Mouse (Mus musculus) adrenal gland, adult (tissue): ENCODE results near the gene Gabrg1.

Source experiments
- DNase-seq, 2 experiments: peaks; one replicate each; pipeline ENCODE4 v3.0.0; 2022 to 2023; ENCODE audit warnings: low spot score in 1 of 2; ENCODE audit not compliant: inconsistent age in 2 of 2

The Gabrg1 gene

DNA sequence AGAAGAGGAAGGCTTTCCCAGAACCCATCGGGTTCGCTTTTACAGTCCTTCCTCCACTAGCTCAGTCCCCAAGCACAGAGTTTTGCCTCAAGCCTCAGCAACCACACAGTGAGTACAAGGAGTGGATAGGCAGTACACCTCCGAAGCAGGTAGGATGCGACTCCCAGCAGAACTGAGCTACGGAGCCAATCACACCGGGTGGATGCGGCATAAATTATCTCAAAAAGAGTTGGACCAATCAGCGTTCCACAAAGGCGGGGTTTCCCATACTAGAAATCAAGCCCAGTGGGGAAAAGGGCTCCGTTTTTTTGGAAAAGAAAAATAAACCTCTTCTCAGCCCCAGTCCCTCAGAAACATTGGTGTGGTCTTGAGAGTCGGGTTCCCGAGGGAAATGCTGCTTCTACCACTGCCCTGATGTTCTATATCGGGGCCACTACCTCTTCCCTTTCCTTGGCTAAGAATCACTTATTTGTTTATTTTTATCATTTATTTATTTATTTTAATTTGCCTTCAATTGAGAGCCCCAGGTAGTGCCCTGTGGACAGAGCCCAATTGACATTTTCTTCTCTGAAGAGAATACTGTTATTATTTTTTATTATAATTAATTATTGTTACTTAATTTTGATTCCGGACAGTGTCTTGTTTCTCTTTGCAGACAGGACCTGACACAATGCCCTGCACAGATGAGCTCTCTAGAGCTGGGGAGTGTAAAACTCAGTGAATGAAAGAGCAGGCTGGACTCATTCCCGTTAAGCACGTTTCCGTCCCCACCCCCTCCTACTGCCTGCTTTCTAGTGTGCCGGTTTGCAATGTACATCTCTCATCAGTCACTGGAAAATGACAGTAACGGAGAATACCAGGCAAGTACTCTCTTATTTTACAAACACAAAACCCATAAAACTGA is at the start of gene Gabrg1:
Gabrg1 (minus strand) TSS at position 426 of the 904 bp plus-strand sequence.
- DNase-seq: peak; percentile 9 to 61

GRCm38 (mm10) chr5:70884026-70884425 is 41.6 kb upstream of the Gabrg1 start:
- no peak for DNase-seq

- DNase-seq: no peak
Observed at GRCm38 (mm10) chr5:70870081-70870480, 27.7 kb upstream of the Gabrg1 start.

GRCm38 (mm10) chr5:70843096-70843734 is 798 bp upstream of the Gabrg1 start:
- DNase-seq: peak; percentile 20 to 77

DNA sequence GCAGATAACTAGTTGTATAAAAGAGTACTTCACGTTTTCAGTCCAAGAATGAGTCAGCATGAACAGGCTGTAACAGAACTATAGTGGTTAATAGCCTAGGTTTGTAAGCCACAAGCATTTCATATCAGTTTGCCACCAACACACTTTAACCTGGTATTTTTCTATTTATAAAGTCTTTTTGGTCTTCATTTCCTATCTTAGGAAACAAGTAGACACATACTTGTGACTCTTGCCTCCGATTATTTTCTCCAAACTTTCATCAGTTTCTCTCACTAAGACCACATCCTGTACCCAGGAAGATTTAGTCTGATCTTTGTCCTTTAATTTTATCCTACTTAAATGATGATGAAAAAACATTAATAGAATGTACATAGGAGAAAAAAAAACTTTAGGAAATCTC is 23.7 kb downstream of the Gabrg1 start:
- no peak for DNase-seq

DNA sequence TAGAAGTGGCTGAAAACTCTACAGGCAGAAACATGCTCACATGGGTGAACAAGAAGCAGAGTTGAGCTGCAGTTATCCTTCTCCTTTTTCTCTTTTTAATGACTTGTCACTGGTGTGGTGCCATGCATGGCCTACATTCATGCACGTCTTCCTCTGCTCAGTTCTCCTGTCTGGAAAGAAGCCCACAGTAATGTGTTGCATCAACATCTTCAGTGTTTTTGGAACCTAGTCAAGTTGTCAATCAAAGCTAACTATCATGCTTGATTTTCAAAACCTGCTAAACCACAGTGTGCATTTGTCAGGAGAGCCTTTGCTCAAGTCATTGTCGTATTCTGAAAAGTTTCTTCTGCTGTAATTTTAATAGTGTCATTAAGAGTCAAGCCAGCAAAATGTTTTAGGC is 106.3 kb downstream of the Gabrg1 start:
- no peak for DNase-seq

DNA sequence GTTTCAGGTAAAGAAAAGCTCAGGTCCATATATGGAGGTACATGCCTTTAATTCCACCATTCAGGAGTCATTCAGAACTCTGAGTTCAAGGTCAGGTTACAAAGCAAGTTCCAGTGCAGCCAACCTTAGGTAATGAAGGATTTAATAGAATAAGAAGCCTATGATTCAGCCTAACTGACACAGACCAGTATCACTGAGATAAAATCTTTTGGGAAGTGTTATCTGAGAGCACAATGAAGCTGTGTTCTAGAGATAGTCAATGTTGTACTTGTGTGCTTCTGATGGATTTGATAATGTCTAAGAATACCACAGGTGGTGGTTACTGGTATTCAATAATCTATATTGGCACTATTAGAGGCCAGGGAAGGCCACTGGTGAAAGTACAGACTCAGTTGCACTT is 138.1 kb downstream of the Gabrg1 start:
- no peak for DNase-seq
